Mouse (Mus musculus): ENCODE measurements around the gene Mettl16. TPM values are rescaled to one million over a fixed set of nuclear protein-coding genes. Genes with fewer than 3 reads are reported as not detected.
A peak's percentile ranks its signal among the peaks of the same experiment; 100 is the strongest.

Gene Mettl16
- polyA plus RNA-seq, 1 experiment, result 2.9 TPM

GRCm38 (mm10) chr11:74829812-74830211 is 59.2 kb downstream of the Mettl16 start:
- no peak for DNase-seq (ENCODE audit: low read depth, low spot score)
- under 1% methylated on average over 20 of the region's 20 CpGs for WGBS

GRCm38 (mm10) chr11:74830256-74831161 is 59.9 kb downstream of the Mettl16 start, which contains the start of gene Mnt:
Mnt (plus strand) TSS chr11:74830920.
- DNase-seq (ENCODE audit: low read depth, low spot score), result peak; percentile 97
- under 1% methylated on average over 70 of the region's 70 CpGs for WGBS

GRCm38 (mm10) chr11:74831191-74831605 is 60.6 kb downstream of the Mettl16 start:
- no peak for DNase-seq (ENCODE audit: low read depth, low spot score)

DNA sequence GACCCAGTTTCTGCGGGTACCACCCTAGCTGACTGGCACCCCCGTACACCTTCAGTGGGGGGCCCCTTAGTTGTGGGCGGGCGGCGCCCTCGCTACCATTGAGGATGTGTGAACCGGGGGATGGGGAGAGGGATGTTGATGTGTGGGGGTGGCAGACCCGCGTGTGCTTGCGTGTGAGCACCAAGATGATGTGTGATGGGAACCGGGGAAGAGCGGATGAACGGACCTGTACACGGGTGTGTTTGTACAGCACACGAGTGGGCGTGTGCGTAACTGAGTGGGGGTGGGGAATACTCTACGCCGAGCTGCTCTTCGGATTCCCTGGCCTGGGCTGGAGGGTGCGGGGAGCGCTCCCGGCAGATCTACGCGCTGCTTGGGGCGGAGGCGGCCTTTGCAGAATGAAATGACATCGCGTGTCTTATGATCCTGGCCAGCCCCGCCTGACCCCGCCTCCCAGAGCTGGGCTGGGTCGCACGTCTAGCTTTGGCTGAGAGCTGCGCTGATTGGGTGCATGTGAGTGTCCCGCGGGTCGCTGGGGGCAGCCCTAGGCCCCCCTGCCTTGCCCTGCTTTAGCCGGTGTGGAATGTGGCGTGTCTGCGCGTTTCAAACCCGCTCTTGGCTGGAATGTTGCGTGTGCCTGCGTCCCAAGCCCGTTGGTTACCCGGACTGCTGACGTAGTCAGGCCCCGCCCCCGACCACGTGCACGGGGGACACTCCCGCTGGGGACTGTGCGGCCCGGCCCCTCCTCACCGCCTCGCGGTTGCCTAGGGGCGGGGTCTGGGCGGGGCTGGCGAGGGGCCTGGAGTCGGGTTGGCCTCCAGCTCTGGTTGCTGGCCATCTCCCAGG is 61.2 kb downstream of the Mettl16 start:
- under 1% methylated on average over 61 of the region's 61 CpGs for WGBS
- peak; percentile 92 for DNase-seq (ENCODE audit: low read depth, low spot score)

More at GRCm38 (mm10) chr11:74831191-74831605, 60.6 kb downstream of the Mettl16 start:
- WGBS, result under 1% methylated on average over 35 of the region's 35 CpGs

DNA sequence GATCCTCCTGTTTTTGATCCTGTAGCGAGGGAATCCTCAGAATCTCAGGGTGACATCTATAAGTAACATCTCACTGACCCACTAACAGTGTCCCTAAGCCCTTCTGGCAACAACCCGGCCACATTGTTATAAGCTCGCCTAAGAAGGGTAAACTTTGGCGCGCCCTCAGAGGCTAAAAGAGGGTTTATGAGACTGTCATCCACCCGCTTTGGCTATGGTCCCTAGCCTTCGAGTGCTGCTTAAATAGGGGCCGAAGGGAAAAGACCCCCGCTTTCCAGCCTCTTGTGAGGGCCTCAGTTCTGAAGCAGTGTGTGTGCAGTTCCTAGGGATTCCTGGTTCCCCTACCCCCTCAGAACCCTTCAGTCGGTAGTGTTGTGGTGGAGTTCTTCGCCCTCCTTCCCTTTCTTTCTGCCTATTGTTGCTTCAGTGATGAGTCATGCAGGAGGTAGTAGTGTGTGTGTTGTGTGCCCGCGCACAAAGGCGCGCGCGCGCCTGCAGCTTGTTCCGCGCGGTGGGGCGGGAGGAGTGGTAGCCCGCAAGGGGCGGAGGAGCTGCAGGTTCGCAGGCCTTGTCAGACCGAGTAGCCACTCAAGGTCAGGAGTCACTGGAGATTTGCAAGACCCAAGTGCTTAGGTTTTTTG is 62.0 kb downstream of the Mettl16 start:
- DNase-seq (ENCODE audit: low read depth, low spot score), result no peak

DNA sequence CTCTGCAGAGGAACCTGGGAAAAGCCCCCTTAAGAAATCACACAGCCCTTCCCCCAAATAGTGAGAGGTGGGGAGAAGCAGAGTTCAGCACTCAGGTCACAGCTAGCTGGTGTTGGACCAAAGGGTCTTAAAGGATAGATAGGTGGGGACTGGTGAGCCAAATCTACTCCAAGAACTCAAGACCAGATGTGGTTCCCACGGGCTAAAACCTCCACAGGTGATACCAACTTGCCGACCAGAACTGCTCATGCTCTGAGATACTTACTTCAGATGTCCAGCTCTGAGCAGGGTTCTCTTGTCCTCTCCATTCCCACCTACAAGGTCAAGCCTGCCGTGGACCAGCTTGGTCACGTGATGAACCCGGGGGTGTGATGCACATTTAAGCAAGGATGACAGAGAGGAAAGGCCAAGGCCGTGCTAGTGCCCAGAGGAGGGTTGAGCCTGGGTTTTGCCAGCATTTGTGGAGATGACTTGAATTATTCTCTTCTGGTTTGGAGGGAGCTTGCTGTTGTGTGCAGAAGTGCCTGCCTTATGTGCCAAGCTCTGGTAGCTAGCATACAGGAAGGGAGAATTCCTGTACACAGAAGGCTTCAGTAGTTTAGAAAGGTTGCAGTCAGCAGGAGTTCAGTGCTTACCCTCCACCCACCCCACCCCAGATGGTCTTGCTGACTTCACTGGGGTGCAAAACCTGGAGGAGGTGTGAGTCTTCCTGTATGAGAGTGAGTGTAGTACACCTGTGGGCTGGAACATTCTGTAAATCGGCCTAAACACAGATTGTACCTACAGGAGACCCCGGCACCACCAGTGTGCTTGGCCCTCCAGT is 63.1 kb downstream of the Mettl16 start:
- WGBS, result 69% methylated on average over 8 of the region's 8 CpGs
- DNase-seq (ENCODE audit: low read depth, low spot score), result no peak

More for the DNA sequence above, 62.0 kb downstream of the Mettl16 start:
- under 1% methylated on average over 26 of the region's 26 CpGs for WGBS

DNA sequence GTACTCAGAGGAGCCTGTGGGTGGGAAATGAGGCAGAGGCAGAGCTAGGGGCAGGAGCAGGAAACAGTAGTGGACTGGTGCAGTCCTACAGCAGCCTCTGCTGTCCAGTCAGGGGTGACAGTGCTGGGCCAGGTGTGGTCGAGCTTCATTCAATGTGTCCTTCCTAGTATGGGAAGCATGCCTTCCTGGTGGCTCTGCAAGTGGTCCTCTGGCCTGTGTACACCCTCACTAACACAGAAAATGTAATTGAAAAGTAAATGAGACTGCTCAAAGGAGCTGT is 63.7 kb downstream of the Mettl16 start:
- DNase-seq (ENCODE audit: low read depth, low spot score), result no peak
- 32% methylated on average over 1 of the region's 1 CpGs for WGBS

DNA sequence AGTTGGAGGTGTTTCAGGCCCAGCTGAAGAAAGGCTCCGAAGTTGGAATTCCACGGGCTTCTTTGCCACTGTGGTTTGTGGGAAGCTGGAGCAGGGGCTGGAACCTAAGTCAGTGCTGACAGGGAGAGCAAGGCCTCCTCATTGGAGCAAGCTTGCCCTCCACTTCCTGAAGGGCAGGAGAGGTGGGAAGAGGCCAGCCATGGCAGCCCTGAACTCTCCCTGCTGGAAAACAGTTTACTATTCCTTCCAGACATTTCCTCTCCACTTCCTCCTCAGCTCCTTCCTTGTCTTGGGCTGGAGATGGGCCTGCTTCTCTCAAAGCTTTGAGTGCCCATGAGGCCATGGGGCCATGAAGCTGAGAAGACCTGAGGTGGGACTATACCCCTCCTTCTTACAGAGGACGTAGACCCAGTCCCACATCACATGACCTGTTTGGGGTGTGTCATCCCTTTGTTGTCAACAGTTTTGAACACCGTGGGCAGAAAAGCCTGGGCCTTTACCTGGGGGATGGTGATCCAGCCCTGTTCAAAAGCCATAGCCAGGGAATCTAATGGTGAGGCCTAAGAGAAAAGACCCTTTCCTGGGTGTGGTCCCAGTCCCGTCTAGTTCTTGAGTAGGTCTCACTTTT is 64.1 kb downstream of the Mettl16 start:
- WGBS, result 24% methylated on average over 5 of the region's 5 CpGs

DNA sequence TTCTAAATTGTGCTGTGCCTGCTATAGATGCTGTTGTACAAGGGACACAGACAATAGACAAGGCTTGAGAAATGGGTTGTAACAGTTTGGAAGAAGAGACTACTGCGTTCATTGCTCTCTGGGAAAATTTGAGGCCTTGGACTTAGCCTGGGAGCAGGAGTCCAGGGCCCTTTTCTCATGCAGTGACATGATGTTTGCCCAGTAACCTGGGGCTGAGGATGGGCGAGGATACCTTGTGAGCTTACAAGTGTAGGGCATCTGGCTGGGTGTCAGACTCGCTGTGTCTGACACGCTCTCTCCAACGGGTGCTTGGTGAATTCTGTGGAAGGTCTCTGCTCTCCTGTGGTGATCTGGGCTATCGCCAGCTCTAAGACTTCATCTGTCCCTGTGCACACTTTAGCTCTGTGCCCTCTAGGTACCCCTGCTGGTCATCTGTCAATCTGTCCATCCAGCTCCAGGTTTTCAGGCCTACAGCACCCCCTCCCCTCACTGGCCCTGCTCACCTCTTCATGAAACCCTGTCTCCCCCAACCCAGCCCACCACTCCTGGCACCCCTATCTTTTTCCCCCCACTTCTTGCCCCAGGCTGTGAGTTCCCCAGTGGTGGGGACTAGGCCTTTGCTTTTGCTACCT is 65.1 kb downstream of the Mettl16 start:
- DNase-seq (ENCODE audit: low read depth, low spot score), result no peak

More for the DNA sequence above, 64.1 kb downstream of the Mettl16 start:
- DNase-seq (ENCODE audit: low read depth, low spot score), result no peak

GRCm38 (mm10) chr11:74836225-74837055 is 65.8 kb downstream of the Mettl16 start:
- 90% methylated on average over 22 of the region's 22 CpGs for WGBS
- no peak for DNase-seq (ENCODE audit: low read depth, low spot score)

More for the DNA sequence above, 65.1 kb downstream of the Mettl16 start:
- 85% methylated on average over 6 of the region's 6 CpGs for WGBS

DNA sequence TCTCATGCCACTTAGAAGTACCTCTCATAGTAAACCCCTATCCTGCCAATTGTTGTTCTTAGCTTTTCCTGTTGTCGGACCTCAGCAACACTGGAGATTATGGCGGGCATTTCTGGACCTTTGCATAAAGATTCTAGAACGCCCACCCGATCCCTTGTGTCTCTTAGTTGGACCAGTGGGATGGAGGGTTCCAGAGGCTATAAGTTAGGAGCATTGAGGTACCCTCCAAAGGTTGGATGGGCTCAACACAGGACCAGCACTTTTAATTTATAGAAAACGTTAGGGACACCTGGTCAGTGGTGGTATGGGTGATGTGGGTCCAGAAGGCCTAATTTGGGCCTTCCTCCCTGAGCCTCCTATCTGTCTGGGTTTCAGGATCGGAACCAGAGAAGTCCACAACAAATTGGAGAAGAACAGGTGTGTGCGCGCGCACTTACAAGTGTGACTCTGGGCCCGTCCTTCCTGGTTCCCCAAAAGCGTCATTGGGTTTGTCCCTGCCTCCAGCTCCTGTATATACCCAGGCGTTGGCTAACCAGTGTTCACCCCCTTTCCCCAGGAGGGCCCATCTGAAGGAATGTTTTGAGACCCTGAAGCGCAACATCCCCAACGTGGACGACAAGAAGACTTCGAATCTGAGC is 66.5 kb downstream of the Mettl16 start:
- DNase-seq (ENCODE audit: low read depth, low spot score), result no peak
- WGBS, result 37% methylated on average over 16 of the region's 16 CpGs

DNA sequence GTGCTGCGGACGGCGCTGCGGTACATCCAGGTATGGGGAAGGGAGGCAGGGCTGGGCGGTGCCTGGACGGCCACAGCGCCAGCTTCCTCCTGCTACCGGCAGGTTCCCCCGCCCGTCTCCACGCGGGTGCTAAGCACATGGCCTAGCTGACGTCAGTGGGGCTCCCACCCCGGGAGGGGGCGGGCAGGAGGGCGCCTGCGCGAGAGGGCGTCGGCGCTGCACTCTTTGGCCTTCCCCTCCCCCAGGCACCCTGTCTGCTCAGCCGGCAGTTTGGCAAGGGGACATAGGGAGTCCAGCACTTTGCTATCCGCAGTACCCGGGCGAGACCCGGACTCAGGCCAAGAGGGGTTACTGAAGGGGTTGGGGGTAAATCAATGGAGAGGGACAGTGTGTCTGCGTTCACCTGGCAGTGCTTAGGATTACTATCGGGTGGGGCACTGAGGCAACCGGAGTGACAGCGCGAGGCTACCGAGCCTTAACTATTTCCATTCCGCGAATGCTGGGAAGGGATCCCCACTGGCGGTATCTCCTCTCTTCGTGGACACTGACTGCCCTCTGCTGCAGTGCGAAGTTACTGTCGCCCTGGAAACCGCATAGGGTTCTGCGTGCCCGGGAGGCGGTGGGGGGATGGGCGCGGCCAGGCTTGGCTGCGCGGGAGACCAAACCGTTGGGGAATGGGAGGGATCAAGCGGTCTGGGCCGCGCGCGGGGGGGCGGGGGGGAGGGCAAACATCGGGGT is 67.2 kb downstream of the Mettl16 start:
- DNase-seq (ENCODE audit: low read depth, low spot score), result no peak
- WGBS, result under 1% methylated on average over 54 of the region's 54 CpGs

DNA sequence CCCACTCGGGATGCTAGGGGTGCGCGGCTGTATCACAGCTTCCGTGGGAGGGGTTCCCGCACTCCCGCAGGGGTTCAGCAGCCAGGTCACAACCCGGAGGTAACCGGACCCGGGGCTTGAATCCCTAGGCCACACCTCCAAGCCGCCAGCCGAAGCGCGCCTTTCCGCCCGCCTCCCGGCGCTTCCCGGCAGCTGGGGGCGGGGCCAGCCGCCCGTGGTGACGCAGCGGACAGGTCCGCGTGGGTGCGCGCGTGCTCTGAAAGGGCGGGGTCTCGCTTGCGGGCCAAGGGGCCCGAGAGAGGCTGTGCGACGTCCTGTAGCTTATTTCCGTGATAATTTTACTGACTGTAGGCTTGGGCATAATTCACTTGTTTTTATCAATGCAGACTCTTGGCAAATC is 67.8 kb downstream of the Mettl16 start:
- DNase-seq (ENCODE audit: low read depth, low spot score), result no peak
- under 1% methylated on average over 35 of the region's 35 CpGs for WGBS

DNA sequence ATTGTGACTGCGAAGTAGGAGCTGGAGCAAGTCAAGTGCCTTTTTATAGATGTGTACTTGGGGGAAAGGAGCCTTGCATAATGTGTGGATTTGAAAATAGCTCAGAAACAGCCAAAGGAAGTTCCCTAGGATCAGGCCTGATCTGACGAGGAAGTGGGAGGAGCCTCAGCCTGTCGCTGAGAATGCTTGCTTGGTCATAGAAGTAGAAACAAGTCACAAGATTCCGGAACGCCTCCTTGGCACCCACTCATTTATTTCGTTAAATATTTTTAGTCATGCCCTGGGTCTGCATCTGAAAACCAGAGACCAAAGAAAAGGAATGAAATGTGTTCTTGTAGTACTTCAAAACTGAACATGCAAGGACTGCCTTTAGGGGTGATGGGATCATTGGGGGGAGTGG is 68.3 kb downstream of the Mettl16 start:
- WGBS, result 16% methylated on average over 6 of the region's 6 CpGs
- no peak for DNase-seq (ENCODE audit: low read depth, low spot score)

DNA sequence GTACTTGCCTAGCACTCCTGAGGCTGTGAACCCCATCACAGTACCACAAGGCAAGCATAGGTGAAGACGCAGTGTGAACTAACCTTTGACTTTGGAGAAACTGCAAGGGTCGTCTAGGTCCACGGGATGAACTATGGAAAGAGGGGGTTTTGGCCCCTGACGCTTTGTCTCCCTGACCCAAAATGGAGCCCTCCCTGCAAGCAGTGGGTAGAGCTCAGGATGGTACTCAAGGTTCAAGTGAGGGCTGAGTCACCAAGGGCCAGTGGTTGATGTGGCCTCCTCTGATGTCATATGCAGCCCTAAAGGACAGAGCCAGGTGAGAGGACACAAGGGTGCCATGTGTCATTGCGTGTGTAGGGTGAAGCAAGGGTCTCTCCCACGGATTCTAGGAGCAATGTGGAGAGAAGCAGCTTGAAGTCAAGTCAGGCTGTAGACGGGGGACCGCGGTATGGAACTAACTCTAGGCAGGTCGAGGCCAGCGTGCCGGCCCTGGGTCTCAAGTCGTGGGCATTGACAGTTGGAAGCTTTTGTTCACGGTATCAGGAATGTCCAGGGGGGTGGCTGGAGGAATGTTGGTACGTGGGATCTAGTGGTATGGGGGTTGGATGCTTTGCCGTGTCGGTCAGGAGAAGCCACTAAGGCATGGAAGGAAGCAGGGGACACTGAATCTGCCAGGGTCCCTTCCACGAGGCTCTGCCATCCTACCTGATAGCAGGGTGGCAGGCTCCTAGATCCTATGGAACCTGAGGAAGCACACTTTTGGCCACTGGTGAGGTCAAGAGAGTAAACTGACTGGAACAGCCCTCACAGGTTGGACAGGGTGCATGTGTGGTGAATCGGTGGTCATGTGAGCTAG is 69.5 kb downstream of the Mettl16 start:
- DNase-seq (ENCODE audit: low read depth, low spot score), result no peak

More for the DNA sequence above, 69.5 kb downstream of the Mettl16 start:
- 96% methylated on average over 19 of the region's 19 CpGs for WGBS
